Mouse (Mus musculus): ENCODE results near the gene Acsl5. TPM values are rescaled to one million over a fixed set of nuclear protein-coding genes. Genes with fewer than 3 reads are reported as not detected.

The Acsl5 gene
- total and polyA plus RNA-seq, 3 experiments = 8.0 to 14.7 (median 12.5) TPM

DNA sequence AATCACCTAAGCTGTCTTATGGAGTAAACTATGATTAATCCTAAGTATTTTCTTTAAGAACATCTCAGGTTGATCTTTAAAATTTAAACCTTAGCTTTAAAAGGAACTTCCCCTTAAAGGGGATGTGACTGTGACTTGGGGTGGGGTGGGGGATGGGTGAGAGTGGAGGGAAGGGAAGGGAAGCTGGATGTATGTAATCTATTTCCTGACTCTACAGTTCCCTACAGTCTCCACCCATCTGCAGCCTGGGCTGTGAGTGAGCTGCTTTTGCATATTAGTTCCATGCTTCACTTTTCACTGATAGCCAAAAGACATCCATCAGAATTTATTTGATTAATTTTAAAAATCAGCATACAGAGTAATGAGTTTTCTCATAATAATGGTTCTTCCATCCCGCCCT is 47.6 kb downstream of the Acsl5 start:
- intact Hi-C loops (cut with DNase I) = no loop called here
- DNase-seq = no peak
- Histone ChIP-seq H3K4me1 (ENCODE audit: control insufficient read depth, insufficient read depth, low read length) (no peaks in the 10 kb centered on the region), H3K4me3 (no peak overlapping the region), H3K27me3 (ENCODE audit: control insufficient read depth, insufficient read depth, low read length) (no peaks in the 10 kb centered on the region), H3K27ac (no peak overlapping the region), H3K36me3 (ENCODE audit: control insufficient read depth, insufficient read depth, low read length) (no peaks in the 10 kb centered on the region; the same call in 1 of the 2 replicates), H3K9ac (ENCODE audit: low read depth, low read length) (no peak overlapping the region), H3K79me2 (replicated peaks; ENCODE audit: control insufficient read depth, insufficient read depth, low read length) (no peaks in the 10 kb centered on the region)
- 90% methylated on average over 1 of the region's 1 CpGs for WGBS
- TF ChIP-seq EP300 (IDR thresholded peaks at IDR 0.05; ENCODE audit: insufficient read depth, low read depth, low read length) (no peak), POLR2A (IDR thresholded peaks at IDR 0.05; ENCODE audit: insufficient read depth, low read depth, low read length) (no peak), CTCF (IDR thresholded peaks at IDR 0.05) (no peak)

GRCm38 (mm10) chr19:55300525-55300924 is 48.8 kb downstream of the Acsl5 start:
- TF ChIP-seq EP300 (IDR thresholded peaks at IDR 0.05; ENCODE audit: insufficient read depth, low read depth, low read length) (no peak), CTCF (IDR thresholded peaks at IDR 0.05) (no peak), POLR2A (IDR thresholded peaks at IDR 0.05; ENCODE audit: insufficient read depth, low read depth, low read length) (no peak)

DNA sequence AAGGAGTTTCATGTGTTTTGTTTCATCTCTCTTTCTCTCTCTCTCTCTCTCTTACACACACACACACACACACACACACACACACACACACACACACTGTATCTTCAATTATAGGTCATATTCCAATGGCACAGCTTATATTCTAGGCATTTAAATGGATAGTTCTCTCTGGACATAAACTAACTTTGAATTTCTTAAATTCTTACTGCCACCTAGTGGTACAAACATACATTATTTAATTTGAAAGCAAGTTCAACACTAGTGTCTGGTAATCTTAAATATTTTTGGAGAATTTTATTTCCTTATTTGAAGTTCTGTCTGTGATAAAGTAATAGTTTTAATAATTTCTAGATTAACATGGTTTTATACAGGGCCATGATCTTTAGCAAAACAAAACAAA is 53.3 kb downstream of the Acsl5 start:
- Histone ChIP-seq H3K4me1 (ENCODE audit: control insufficient read depth, insufficient read depth, low read length) (no peaks in the 10 kb centered on the region), H3K9ac (ENCODE audit: low read depth, low read length) (no peak overlapping the region), H3K79me2 (replicated peaks; ENCODE audit: control insufficient read depth, insufficient read depth, low read length) (no peaks in the 10 kb centered on the region), H3K36me3 (ENCODE audit: control insufficient read depth, insufficient read depth, low read length) (no peaks in the 10 kb centered on the region; the same call in 1 of the 2 replicates), H3K27me3 (ENCODE audit: control insufficient read depth, insufficient read depth, low read length) (no peaks in the 10 kb centered on the region), H3K4me3 (no peak overlapping the region), H3K27ac (no peak overlapping the region)
- TF ChIP-seq CTCF (IDR thresholded peaks at IDR 0.05) (peak; percentile 68), POLR2A (IDR thresholded peaks at IDR 0.05; ENCODE audit: insufficient read depth, low read depth, low read length) (no peak), EP300 (IDR thresholded peaks at IDR 0.05; ENCODE audit: insufficient read depth, low read depth, low read length) (no peak)
- intact Hi-C loops (cut with DNase I) = loop anchor here (1.0 to 10.0 kb wide), 2 partner anchors 87 to 210 kb away; no protein-coding TSS in a partner anchor
- no peak for DNase-seq

More at GRCm38 (mm10) chr19:55300525-55300924, 48.8 kb downstream of the Acsl5 start:
- Histone ChIP-seq H3K9ac (ENCODE audit: low read depth, low read length) (no peak overlapping the region), H3K36me3 (ENCODE audit: control insufficient read depth, insufficient read depth, low read length) (no peaks in the 10 kb centered on the region; the same call in 1 of the 2 replicates), H3K79me2 (replicated peaks; ENCODE audit: control insufficient read depth, insufficient read depth, low read length) (no peaks in the 10 kb centered on the region), H3K27ac (no peak overlapping the region), H3K4me1 (ENCODE audit: control insufficient read depth, insufficient read depth, low read length) (no peaks in the 10 kb centered on the region), H3K4me3 (no peak overlapping the region), H3K27me3 (ENCODE audit: control insufficient read depth, insufficient read depth, low read length) (no peaks in the 10 kb centered on the region)
- WGBS = 66% methylated on average over 3 of the region's 3 CpGs
- no peak for DNase-seq
- intact Hi-C loops (cut with DNase I) = loop anchor here (10.0 kb wide), 1 partner anchor 206 kb away; no protein-coding TSS in a partner anchor

DNA sequence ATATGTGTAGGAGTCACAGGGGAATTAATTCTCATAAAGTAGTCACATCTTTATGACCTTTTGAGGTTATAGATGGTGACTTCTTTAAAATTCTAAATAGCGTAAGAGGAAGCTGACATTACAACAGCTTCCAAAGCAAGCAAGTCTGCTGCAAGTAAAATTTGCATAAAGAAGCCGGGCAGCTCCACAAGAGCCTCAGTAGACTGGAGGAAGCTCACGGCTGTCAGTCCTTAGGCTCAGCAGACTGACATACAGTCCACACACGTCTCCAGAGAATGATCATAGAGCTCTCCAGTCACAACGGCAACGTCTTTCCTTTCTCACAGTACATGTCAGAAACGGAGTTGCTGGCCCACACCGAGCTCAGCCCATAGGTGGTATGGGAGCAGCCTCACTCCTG is 60.1 kb downstream of the Acsl5 start:
- H3K27me3 ChIP-seq (ENCODE audit: control insufficient read depth, insufficient read depth, low read length) = no peaks in the 10 kb centered on the region

GRCm38 (mm10) chr19:55313649-55314048 is 61.9 kb downstream of the Acsl5 start:
- Histone ChIP-seq H3K79me2 (replicated peaks; ENCODE audit: control insufficient read depth, insufficient read depth, low read length) (no peaks in the 10 kb centered on the region), H3K36me3 (ENCODE audit: control insufficient read depth, insufficient read depth, low read length) (peaks cover 5% of the 10 kb centered on the region), H3K27ac (no peak overlapping the region), H3K27me3 (ENCODE audit: control insufficient read depth, insufficient read depth, low read length) (no peaks in the 10 kb centered on the region), H3K4me3 (no peak overlapping the region), H3K4me1 (ENCODE audit: control insufficient read depth, insufficient read depth, low read length) (no peaks in the 10 kb centered on the region), H3K9ac (ENCODE audit: low read depth, low read length) (no peak overlapping the region)
- intact Hi-C loops (cut with DNase I) = no loop called here
- no peak for TF ChIP-seq CTCF (IDR thresholded peaks at IDR 0.05)
- no peak for TF ChIP-seq POLR2A (IDR thresholded peaks at IDR 0.05; ENCODE audit: insufficient read depth, low read depth, low read length)
- no peak for TF ChIP-seq EP300 (IDR thresholded peaks at IDR 0.05; ENCODE audit: insufficient read depth, low read depth, low read length)
- DNase-seq = no peak
- WGBS = 94% methylated on average over 2 of the region's 2 CpGs

More for the DNA sequence above, 60.1 kb downstream of the Acsl5 start:
- Histone ChIP-seq H3K27ac (no peak overlapping the region), H3K79me2 (replicated peaks; ENCODE audit: control insufficient read depth, insufficient read depth, low read length) (no peaks in the 10 kb centered on the region), H3K4me3 (no peak overlapping the region), H3K4me1 (ENCODE audit: control insufficient read depth, insufficient read depth, low read length) (no peaks in the 10 kb centered on the region), H3K9ac (ENCODE audit: low read depth, low read length) (no peak overlapping the region), H3K36me3 (ENCODE audit: control insufficient read depth, insufficient read depth, low read length) (peaks cover 5% of the 10 kb centered on the region)
- no peak for DNase-seq
- intact Hi-C loops (cut with DNase I) = no loop called here
- TF ChIP-seq CTCF (IDR thresholded peaks at IDR 0.05) = no peak
- TF ChIP-seq POLR2A (IDR thresholded peaks at IDR 0.05; ENCODE audit: insufficient read depth, low read depth, low read length) = no peak
- TF ChIP-seq EP300 (IDR thresholded peaks at IDR 0.05; ENCODE audit: insufficient read depth, low read depth, low read length) = no peak
- WGBS = 87% methylated on average over 8 of the region's 8 CpGs

GRCm38 (mm10) chr19:55315452-55316108 is 63.8 kb downstream of the Acsl5 start, which contains the start of gene Zdhhc6:
Gene Zdhhc6 (minus strand): TSS chr19:55316032.
- WGBS = under 1% methylated on average over 60 of the region's 60 CpGs
- H3K4me1 ChIP-seq (ENCODE audit: control insufficient read depth, insufficient read depth, low read length) = no peaks in the 10 kb centered on the region
- H3K36me3 ChIP-seq (ENCODE audit: control insufficient read depth, insufficient read depth, low read length) = peaks cover 5% of the 10 kb centered on the region
- intact Hi-C loops (cut with DNase I) = loop anchor here (2.0 kb wide), 1 partner anchor 63 kb away; no protein-coding TSS in a partner anchor
- peak within 1 kb of the TSS; percentile 94 for H3K27ac ChIP-seq
- H3K79me2 ChIP-seq (replicated peaks; ENCODE audit: control insufficient read depth, insufficient read depth, low read length) = no peaks in the 10 kb centered on the region
- TF ChIP-seq POLR2A (IDR thresholded peaks at IDR 0.05; ENCODE audit: insufficient read depth, low read depth, low read length) (peak; percentile 69), CTCF (IDR thresholded peaks at IDR 0.05) (no peak)
- peak; percentile 88 to 92 for DNase-seq
- H3K4me3 ChIP-seq = peak within 1 kb of the TSS; percentile 96
- H3K27me3 ChIP-seq (ENCODE audit: control insufficient read depth, insufficient read depth, low read length) = no peaks in the 10 kb centered on the region
- peak within 1 kb of the TSS; percentile 91 for H3K9ac ChIP-seq (ENCODE audit: low read depth, low read length)

Data from heart, adult 2 months (tissue).